Mouse (Mus musculus) CH12.LX (cell line): ENCODE measurements around the gene Ssx2ip. TPM values are rescaled to one million over a fixed set of nuclear protein-coding genes. Genes with fewer than 3 reads are reported as not detected.

Experiments
- DNase-seq: peaks from one replicate; pipeline ENCODE4 v3.0.0-alpha.2; 2013; ENCODE audit errors: extremely low read depth
- H3K27ac ChIP-seq: 2 replicates; pipeline ENCODE4 v1.5.1; 2012; ENCODE audit warnings: low read depth, mild to moderate bottlenecking, control low read depth, moderate library complexity; ENCODE audit not compliant: insufficient read depth
- H3K27me3 ChIP-seq: replicated peaks from 2 replicates; pipeline ENCODE3; 2012; ENCODE audit warnings: inconsistent platforms
- H3K36me3 ChIP-seq, 2 experiments: replicated peaks in 1 of 2; 2 replicates each; pipeline versions ENCODE3 to v1.6.1; 2012; ENCODE audit warnings: inconsistent platforms in 1 of 2, low read length in 1 of 2, mild to moderate bottlenecking in 1 of 2, mixed read lengths in 1 of 2, moderate library complexity in 1 of 2; ENCODE audit not compliant: control insufficient read depth in 1 of 2, insufficient read depth in 1 of 2
- H3K4me1 ChIP-seq, 2 experiments: 2 replicates each; pipeline ENCODE4 v1.6.1; 2012; ENCODE audit warnings: inconsistent platforms in 1 of 2, moderate library complexity in 1 of 2; ENCODE audit not compliant: insufficient read depth in 2 of 2, control insufficient read depth in 1 of 2
- H3K4me2 ChIP-seq: 2 replicates; pipeline ENCODE4 v1.6.1; 2012; ENCODE audit warnings: low read depth, mild to moderate bottlenecking, control low read depth; ENCODE audit not compliant: poor library complexity, insufficient read depth, severe bottlenecking
- H3K4me3 ChIP-seq, 3 experiments: fragments of 150-350 bp in 1 of 3; sonication (generic) in 1 of 3; replicated peaks in 1 of 3; 2 replicates each; pipeline versions ENCODE3 to v1.5.1; 2011 to 2012; ENCODE audit warnings: low read depth in 2 of 3, low read length in 2 of 3, mild to moderate bottlenecking in 2 of 3, moderate library complexity in 2 of 3, control low read depth in 1 of 3, improper control_type of control experiment in 1 of 3, inconsistent platforms in 1 of 3, mixed read lengths in 1 of 3; ENCODE audit not compliant: poor library complexity in 1 of 3
- H3K79me2 ChIP-seq: replicated peaks from 2 replicates; pipeline ENCODE4 v1.6.1; 2012; ENCODE audit warnings: mild to moderate bottlenecking, moderate library complexity; ENCODE audit not compliant: control insufficient read depth, poor library complexity, insufficient read depth, severe bottlenecking; ENCODE audit errors: extremely low read depth
- H3K9ac ChIP-seq: 2 replicates; pipeline ENCODE4 v1.6.1; 2012; ENCODE audit warnings: low read depth, mild to moderate bottlenecking, control low read depth, moderate library complexity; ENCODE audit not compliant: insufficient read depth
- H3K9me3 ChIP-seq: replicated peaks from 2 replicates; pipeline ENCODE3; 2012; ENCODE audit warnings: low read length, inconsistent platforms, mixed read lengths
- BHLHE40 ChIP-seq: IDR thresholded peaks from 2 replicates; pipeline ENCODE4 v1.6.1; 2011; ENCODE audit warnings: mild to moderate bottlenecking, low read depth, low read length, improper control_type of control experiment
- CHD1 ChIP-seq: IDR thresholded peaks from 2 replicates; pipeline ENCODE4 v1.6.1; 2012; ENCODE audit warnings: low read depth, low read length, improper control_type of control experiment, inconsistent platforms
- CHD2 ChIP-seq: IDR thresholded peaks from 2 replicates; pipeline ENCODE4 v1.6.1; 2011; ENCODE audit warnings: low read length, improper control_type of control experiment
- E2F4 ChIP-seq: IDR thresholded peaks from 2 replicates; pipeline ENCODE4 v1.6.1; 2011; ENCODE audit warnings: low read depth, low read length, improper control_type of control experiment; ENCODE audit not compliant: insufficient replicate concordance
- ELF1 ChIP-seq: IDR thresholded peaks from 2 replicates; pipeline ENCODE4 v1.6.1; 2014; ENCODE audit warnings: low read depth, mild to moderate bottlenecking, inconsistent platforms, low read length, improper control_type of control experiment
- ETS1 ChIP-seq: conservative IDR thresholded peaks from 2 replicates; pipeline ENCODE4 v1.6.1; 2012; ENCODE audit warnings: low read depth, mild to moderate bottlenecking, inconsistent platforms, low read length, improper control_type of control experiment, moderate library complexity
- HCFC1 ChIP-seq: IDR thresholded peaks from 2 replicates; pipeline ENCODE4 v1.6.1; 2012; ENCODE audit warnings: low read depth, mild to moderate bottlenecking, inconsistent platforms, low read length, improper control_type of control experiment
- IRF4 ChIP-seq: IDR thresholded peaks from 2 replicates; pipeline ENCODE4 v1.6.1; 2014; ENCODE audit warnings: low read depth, mild to moderate bottlenecking, inconsistent platforms, low read length, improper control_type of control experiment
- KAT2A ChIP-seq: IDR thresholded peaks from 2 replicates; pipeline ENCODE4 v1.6.1; 2012; ENCODE audit warnings: low read length, improper control_type of control experiment, inconsistent platforms; ENCODE audit not compliant: insufficient replicate concordance
- MAX ChIP-seq: IDR thresholded peaks from 2 replicates; pipeline ENCODE4 v1.6.1; 2011; ENCODE audit warnings: low read length, improper control_type of control experiment
- MAZ ChIP-seq: IDR thresholded peaks from 2 replicates; pipeline ENCODE4 v1.6.1; 2012; ENCODE audit warnings: low read depth, mild to moderate bottlenecking, inconsistent platforms, low read length, improper control_type of control experiment, moderate library complexity
- MEF2A ChIP-seq: IDR thresholded peaks from 2 replicates; pipeline ENCODE4 v1.6.1; 2014; ENCODE audit warnings: low read depth, mild to moderate bottlenecking, inconsistent platforms, low read length, improper control_type of control experiment, borderline replicate concordance
- MXI1 ChIP-seq: IDR thresholded peaks from 2 replicates; pipeline ENCODE4 v1.6.1; 2011; ENCODE audit warnings: mild to moderate bottlenecking, low read depth, low read length, improper control_type of control experiment
- NELFE ChIP-seq: IDR thresholded peaks from 2 replicates; pipeline ENCODE4 v1.6.1; 2011; ENCODE audit warnings: low read depth, low read length, improper control_type of control experiment
- NRF1 ChIP-seq: IDR thresholded peaks from 2 replicates; pipeline ENCODE4 v1.6.1; 2014; ENCODE audit warnings: low read depth, mild to moderate bottlenecking, inconsistent platforms, low read length, improper control_type of control experiment, moderate library complexity
- POLR2A ChIP-seq: IDR thresholded peaks from 2 replicates; pipeline ENCODE4 v1.6.1; 2011; ENCODE audit warnings: low read depth, mild to moderate bottlenecking, improper control_type of control experiment, low read length
- POLR2AphosphoS2 ChIP-seq: IDR thresholded peaks from 2 replicates; pipeline ENCODE4 v1.6.1; 2011; ENCODE audit warnings: low read depth, low read length, improper control_type of control experiment
- RCOR1 ChIP-seq: conservative IDR thresholded peaks from 2 replicates; pipeline ENCODE4 v1.6.1; 2012; ENCODE audit warnings: low read depth, mild to moderate bottlenecking, inconsistent platforms, low read length, improper control_type of control experiment
- SIN3A ChIP-seq: IDR thresholded peaks from 2 replicates; pipeline ENCODE4 v1.6.1; 2012; ENCODE audit warnings: low read length, improper control_type of control experiment, inconsistent platforms
- TBP ChIP-seq: conservative IDR thresholded peaks from 2 replicates; pipeline ENCODE4 v1.6.1; 2011; ENCODE audit warnings: low read depth, low read length, improper control_type of control experiment
- TCF12 ChIP-seq: IDR thresholded peaks from 2 replicates; pipeline ENCODE4 v1.6.1; 2014; ENCODE audit warnings: low read depth, mild to moderate bottlenecking, inconsistent platforms, low read length, improper control_type of control experiment
- UBTF ChIP-seq: IDR thresholded peaks from 2 replicates; pipeline ENCODE4 v1.6.1; 2012; ENCODE audit warnings: low read depth, mild to moderate bottlenecking, inconsistent platforms, low read length, improper control_type of control experiment, moderate library complexity
- ZKSCAN1 ChIP-seq: IDR thresholded peaks from 2 replicates; pipeline ENCODE4 v1.6.1; 2012; ENCODE audit warnings: low read depth, inconsistent platforms, low read length, improper control_type of control experiment, borderline replicate concordance
- ZMIZ1 ChIP-seq: IDR thresholded peaks from 2 replicates; pipeline ENCODE4 v1.6.1; 2012; ENCODE audit warnings: low read depth, mild to moderate bottlenecking, inconsistent platforms, low read length, improper control_type of control experiment
- ZNF384 ChIP-seq: IDR thresholded peaks from 2 replicates; pipeline ENCODE4 v1.6.1; 2012; ENCODE audit warnings: low read depth, low read length, improper control_type of control experiment, inconsistent platforms
- dilution Hi-C: fragments of 300-500 bp; cut with MboI; formaldehyde crosslinking; loops from 2 replicates; pipeline ENCODE4 v1.14.3; 2020; ENCODE audit warnings: low sequenced_read_pairs; ENCODE audit not compliant: extremely low pct_unique_long_range_greater_than_20kb, extremely low pct_ligation_motif_present
- in situ Hi-C: fragments of 300-500 bp; cut with MboI; formaldehyde crosslinking; loops from 3 replicates; pipeline ENCODE4 v1.14.3; 2019; ENCODE audit warnings: low sequenced_read_pairs, low pct_ligation_motif_present, low pct_unique_long_range_greater_than_20kb, mixed read lengths
- polyA plus RNA-seq: library from polyadenylated mRNA; unstranded; fragments of >175 nt; gene quantifications from 2 replicates; pipeline ENCODE4 v1.2.1, GENCODE M21; 2012; ENCODE audit warnings: low read depth; ENCODE audit not compliant: insufficient read length
- total RNA-seq, 2 experiments: library from RNA; depleted of rRNA; stranded (reverse); fragments of 300-350 nt in 1 of 2; fragments of >200 nt in 1 of 2; gene quantifications; 2 replicates each; pipeline ENCODE4 v1.2.3; 2012 to 2014

Gene Ssx2ip
- total RNA-seq (2012; rRNA removed) (29.2 and 32.6 TPM in 2 replicates), total RNA-seq (2014; rRNA removed) (31.9 and 39.9 TPM in 2 replicates), polyA plus RNA-seq (28.0 and 31.3 TPM in 2 replicates)

DNA sequence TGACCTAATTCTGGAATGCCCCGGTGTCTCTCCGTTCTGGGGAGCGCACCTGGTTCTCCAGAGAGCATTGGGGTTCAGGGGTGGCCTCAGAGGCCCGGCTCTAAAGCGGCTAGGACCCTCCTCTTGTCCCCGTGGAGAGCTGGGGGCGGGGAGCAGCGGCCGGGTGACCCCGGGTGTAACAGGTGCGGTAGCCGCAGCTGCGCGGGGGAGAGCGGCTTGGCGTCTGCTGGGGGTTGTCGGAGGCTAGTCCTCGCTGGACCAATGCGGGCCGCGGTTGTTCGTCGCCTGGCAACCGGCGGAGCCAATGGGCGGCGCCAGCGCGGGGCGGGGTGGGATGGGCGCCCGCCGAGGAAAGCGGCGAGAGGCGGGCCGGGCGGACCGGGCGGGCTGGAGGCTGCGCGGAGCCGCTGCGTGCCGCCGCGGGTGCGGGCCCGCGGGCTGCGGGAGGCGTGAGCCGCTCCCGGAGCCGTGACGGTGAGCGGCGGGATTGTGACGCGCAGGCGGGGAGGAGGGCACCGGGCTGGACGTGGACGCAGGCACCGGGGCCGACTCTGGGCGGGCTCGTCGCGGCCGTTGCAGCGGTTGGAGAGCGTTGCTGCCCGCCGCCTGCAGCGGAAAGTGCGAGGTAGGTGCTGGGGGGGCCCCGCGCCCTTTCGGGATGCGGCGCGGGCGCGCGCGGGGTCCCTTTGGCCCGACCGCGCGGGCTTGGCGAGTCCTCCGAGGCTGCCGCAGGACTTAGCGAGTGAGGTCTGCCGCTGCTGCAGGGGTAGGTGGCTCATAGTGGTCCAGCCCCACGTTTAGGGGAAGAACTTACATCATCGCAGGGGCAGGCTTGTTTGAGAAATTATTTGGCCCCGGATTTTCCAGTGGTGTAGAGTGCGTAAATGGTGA, at the start of gene Ssx2ip:
Gene Ssx2ip, plus strand, starts transcription at position 332 of the 891 bp plus-strand sequence.
- H3K27me3 ChIP-seq: peaks cover 15% of the 10 kb centered on the region
- in situ Hi-C loops (no loop called here), dilution Hi-C loops (no loop called here)
- H3K36me3 ChIP-seq: peaks cover 0 to 18% of the 10 kb centered on the region in 2 experiments
- peaks cover 7 to 35% of the 10 kb centered on the region in 2 experiments; a peak in 3 of 4 replicates for H3K4me1 ChIP-seq
- peak within 1 kb of the TSS; percentile 62 to 92 (median 72) for H3K4me3 ChIP-seq
- peak; percentile 95 for DNase-seq
- peak within 1 kb of the TSS; percentile 75 for H3K4me2 ChIP-seq
- peaks cover 15% of the 10 kb centered on the region for H3K9me3 ChIP-seq
- no peak within 1 kb of the TSS for H3K27ac ChIP-seq
- no peaks in the 10 kb centered on the region; the same call in 1 of the 2 replicates for H3K79me2 ChIP-seq
- peak within 1 kb of the TSS; percentile 59 for H3K9ac ChIP-seq
- TF ChIP-seq E2F4: no peak
- TF ChIP-seq MXI1: peak; percentile 97
- no peak for TF ChIP-seq ZKSCAN1
- TF ChIP-seq ZNF384: no peak
- TF ChIP-seq BHLHE40: 0 out of 2 replicates have a peak, but pooled peaks have one; percentile 31
- TF ChIP-seq RCOR1: 0 out of 2 replicates have a peak, but pooled peaks have one; percentile 37
- TF ChIP-seq UBTF: peak; percentile 63
- peak; percentile 34; the same call in 1 of the 2 replicates for TF ChIP-seq IRF4
- peak; percentile 65; the same call in 1 of the 2 replicates for TF ChIP-seq NELFE
- TF ChIP-seq NRF1: peak; percentile 80
- TF ChIP-seq TCF12: peak; percentile 90
- no peak for TF ChIP-seq TBP
- 0 out of 2 replicates have a peak, but pooled peaks have one; percentile 65 for TF ChIP-seq POLR2AphosphoS2
- peak; percentile 30; the same call in 1 of the 2 replicates for TF ChIP-seq ETS1
- TF ChIP-seq MAX: 0 out of 2 replicates have a peak, but pooled peaks have one; percentile 34
- peak; percentile 77 for TF ChIP-seq POLR2A
- TF ChIP-seq CHD1: no peak
- peak; percentile 54 for TF ChIP-seq MEF2A
- TF ChIP-seq MAZ: peak; percentile 82
- TF ChIP-seq KAT2A: no peak
- TF ChIP-seq ELF1: peak; percentile 67
- peak; percentile 83 for TF ChIP-seq SIN3A
- TF ChIP-seq CHD2: peak; percentile 90
- TF ChIP-seq ZMIZ1: peak; percentile 88
- TF ChIP-seq HCFC1: peak; percentile 73
